Mouse (Mus musculus): ENCODE data around the gene Smoc1. TPM values are rescaled to one million over a fixed set of nuclear protein-coding genes. Genes with fewer than 3 reads are reported as not detected.
A peak's percentile ranks its signal among the peaks of the same experiment; 100 is the strongest.

The Smoc1 gene
- total RNA-seq, 2 experiments from 2014 or later: 0.76 to 1.1 TPM

- DNase-seq: peak; percentile 41 to 45
- intact Hi-C loops (cut with DNase I): loop anchor here (1.0 to 5.0 kb wide), 2 partner anchors 133 to 203 kb away; partner anchors contain the start of gene Slc8a3
These were observed 172.8 kb downstream of the Smoc1 start for GRCm38 (mm10) chr12:81199280-81199955.

GRCm38 (mm10) chr12:81203226-81203625 is 176.6 kb downstream of the Smoc1 start:
- intact Hi-C loops (cut with DNase I): no loop called here
- DNase-seq: no peak

- no peak for DNase-seq
- intact Hi-C loops (cut with DNase I): no loop called here
These were observed 179.3 kb downstream of the Smoc1 start for GRCm38 (mm10) chr12:81205619-81206560.

GRCm38 (mm10) chr12:81208559-81208958 is 182.0 kb downstream of the Smoc1 start:
- intact Hi-C loops (cut with DNase I): no loop called here
- no peak for DNase-seq

GRCm38 (mm10) chr12:81219339-81219738 is 192.7 kb downstream of the Smoc1 start:
- no peak for DNase-seq
- intact Hi-C loops (cut with DNase I): no loop called here

- intact Hi-C loops (cut with DNase I): no loop called here
- DNase-seq: no peak
These were observed 196.7 kb downstream of the Smoc1 start for GRCm38 (mm10) chr12:81223276-81223675.

GRCm38 (mm10) chr12:81224843-81225242 is 198.2 kb downstream of the Smoc1 start:
- intact Hi-C loops (cut with DNase I): no loop called here
- DNase-seq: no peak

GRCm38 (mm10) chr12:81225966-81226577 is 199.5 kb downstream of the Smoc1 start:
- intact Hi-C loops (cut with DNase I): no loop called here
- no peak for DNase-seq

- intact Hi-C loops (cut with DNase I): no loop called here
- no peak for DNase-seq
These were observed 200.0 kb downstream of the Smoc1 start for GRCm38 (mm10) chr12:81226590-81226989.

GRCm38 (mm10) chr12:81227767-81228460 is 201.3 kb downstream of the Smoc1 start:
- no peak for DNase-seq
- intact Hi-C loops (cut with DNase I): no loop called here

GRCm38 (mm10) chr12:81233746-81234380 is 207.3 kb downstream of the Smoc1 start:
- intact Hi-C loops (cut with DNase I): no loop called here
- DNase-seq: no peak

GRCm38 (mm10) chr12:81235456-81236330 is 209.1 kb downstream of the Smoc1 start:
- intact Hi-C loops (cut with DNase I): no loop called here
- no peak for DNase-seq

Small RNAs within 50 kb of the gene (microRNA-seq; reads per million reads assigned to microRNA genes)
- gene Mir3067: 0 reads per million in 2 experiments

Other genes starting within 250 kb of the Smoc1 start
- 10 to 100 TPM; 29.6 to 30.3 TPM for gene Susd6, start 236.3 kb upstream of the Smoc1 start, total RNA-seq (2021)
- 100 to 1,000 TPM in 1 of 2 experiments, 10 to 100 TPM in 1; 68.5 to 119 TPM for gene Srsf5, start 81.3 kb upstream of the Smoc1 start, total RNA-seq (2021)
- not detected for gene Slc10a1, start 58.1 kb upstream of the Smoc1 start, total RNA-seq (2021)

Data from gastrocnemius, postnatal 36 days (tissue).